Mouse (Mus musculus): ENCODE results near the gene Atf1. TPM values are rescaled to one million over a fixed set of nuclear protein-coding genes. Genes with fewer than 3 reads are reported as not detected.
"Not testable (repeated sequence)": the region's sequence is repeated elsewhere in the genome, so short reads cannot be mapped to it uniquely, and the experiment has no call there.

The Atf1 gene
- polyA plus RNA-seq, 1 experiment from 2014 or later = 54.4 TPM

DNA sequence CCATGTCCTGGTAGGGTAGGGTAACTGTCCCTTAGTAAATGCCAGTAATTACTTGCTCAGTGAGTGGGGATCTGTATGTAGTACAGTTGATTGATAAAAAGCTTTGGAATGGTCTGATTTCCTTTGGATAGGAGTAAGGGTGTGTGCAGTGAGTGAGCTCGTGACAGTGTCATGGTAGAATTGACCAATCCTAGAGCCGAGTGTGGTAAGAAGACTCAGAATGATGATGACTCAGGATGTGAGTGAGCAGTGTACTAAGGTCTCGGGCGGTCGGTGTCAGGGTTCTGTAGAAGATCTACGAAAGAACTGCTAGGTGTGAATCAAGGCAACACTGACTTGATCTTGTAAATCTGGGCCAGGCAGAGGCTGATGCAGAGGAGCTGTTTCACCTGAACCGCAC, 18.3 kb downstream of the Atf1 start:
- ATAC-seq (ENCODE audit: borderline replicate concordance, extremely low read depth, low FRiP score, low TSS enrichment) = no peak
- no peak overlapping the region for H3K4me3 ChIP-seq
- H3K27ac ChIP-seq = no peak overlapping the region
- WGBS = 96% methylated on average over 7 of the region's 7 CpGs
- H3K27me3 ChIP-seq = no peaks in the 10 kb centered on the region
- no peaks in the 10 kb centered on the region for H3K9me3 ChIP-seq
- peaks cover 83% of the 10 kb centered on the region for H3K36me3 ChIP-seq
- no peaks in the 10 kb centered on the region for H3K4me1 ChIP-seq
- H3K9ac ChIP-seq = no peak overlapping the region
- H3K4me2 ChIP-seq = no peak overlapping the region

DNA sequence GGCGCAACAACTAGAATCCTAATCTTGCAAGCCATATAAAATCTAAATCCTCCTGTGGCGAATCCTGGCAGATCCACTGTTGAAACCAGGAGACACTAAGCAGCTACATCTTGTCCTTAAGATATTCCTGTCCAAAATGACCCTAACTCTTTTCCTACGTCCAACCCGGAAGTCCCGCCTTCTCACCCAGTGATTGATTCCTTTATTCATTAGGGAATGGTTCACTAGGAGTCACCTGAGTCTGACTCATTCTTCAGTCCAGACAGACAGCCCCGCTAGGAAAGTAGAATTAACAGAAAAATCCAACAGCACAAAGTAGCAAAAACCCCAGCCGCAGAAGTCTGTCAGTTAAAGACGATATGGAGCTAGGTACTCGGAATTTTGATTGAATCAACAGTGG, 19.7 kb downstream of the Atf1 start:
- Histone ChIP-seq H3K9ac (no peak overlapping the region), H3K4me1 (no peaks in the 10 kb centered on the region), H3K9me3 (no peaks in the 10 kb centered on the region), H3K27me3 (no peaks in the 10 kb centered on the region), H3K36me3 (peaks cover 87% of the 10 kb centered on the region), H3K4me2 (no peak overlapping the region), H3K27ac (no peak overlapping the region), H3K4me3 (no peak overlapping the region)
- ATAC-seq (ENCODE audit: borderline replicate concordance, extremely low read depth, low FRiP score, low TSS enrichment) = no peak
- 88% methylated on average over 9 of the region's 9 CpGs for WGBS

DNA sequence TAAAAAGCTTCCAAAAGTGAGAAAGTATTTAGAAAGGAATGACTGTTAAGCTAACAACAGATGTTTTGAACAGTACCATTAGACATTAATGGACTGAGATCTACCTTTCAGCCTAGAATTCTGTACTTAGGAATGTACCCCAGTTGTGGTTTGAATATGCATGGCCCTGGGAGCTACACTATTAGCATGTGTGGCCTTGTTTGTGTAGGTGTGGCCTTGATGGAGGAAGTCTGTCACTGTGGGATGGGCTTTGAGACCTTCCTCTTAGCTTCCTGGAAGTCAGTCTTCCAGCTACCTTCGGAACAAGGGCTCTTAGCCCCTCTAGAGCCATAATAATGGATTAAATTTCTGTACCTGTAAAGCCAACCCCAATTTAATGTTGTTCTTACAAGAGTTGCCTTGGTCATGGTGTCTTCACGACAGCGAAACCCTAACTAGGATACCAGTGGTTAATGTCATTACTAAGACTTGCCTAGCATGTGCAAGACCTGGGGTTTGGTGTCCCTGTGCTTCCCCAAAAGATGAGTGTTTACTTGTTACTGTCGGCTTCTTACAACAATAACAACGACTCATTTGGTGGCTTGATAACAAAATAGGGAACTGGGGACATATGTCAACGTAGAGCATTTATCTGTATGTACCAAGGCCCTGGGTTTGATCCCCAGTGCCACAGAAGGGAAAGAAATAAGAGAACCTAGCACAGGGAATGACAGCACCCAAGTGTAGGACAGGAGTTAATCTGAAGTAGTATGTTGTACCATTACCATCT, 21.2 kb downstream of the Atf1 start:
- H3K27me3 ChIP-seq = no peaks in the 10 kb centered on the region
- 94% methylated on average over 6 of the region's 6 CpGs for WGBS
- no peaks in the 10 kb centered on the region for H3K4me1 ChIP-seq
- no peaks in the 10 kb centered on the region for H3K9me3 ChIP-seq
- no peak for ATAC-seq (ENCODE audit: borderline replicate concordance, extremely low read depth, low FRiP score, low TSS enrichment)
- no peak overlapping the region for H3K4me2 ChIP-seq
- H3K4me3 ChIP-seq = no peak overlapping the region
- H3K36me3 ChIP-seq = peaks cover 86% of the 10 kb centered on the region
- H3K9ac ChIP-seq = no peak overlapping the region
- H3K27ac ChIP-seq = no peak overlapping the region

DNA sequence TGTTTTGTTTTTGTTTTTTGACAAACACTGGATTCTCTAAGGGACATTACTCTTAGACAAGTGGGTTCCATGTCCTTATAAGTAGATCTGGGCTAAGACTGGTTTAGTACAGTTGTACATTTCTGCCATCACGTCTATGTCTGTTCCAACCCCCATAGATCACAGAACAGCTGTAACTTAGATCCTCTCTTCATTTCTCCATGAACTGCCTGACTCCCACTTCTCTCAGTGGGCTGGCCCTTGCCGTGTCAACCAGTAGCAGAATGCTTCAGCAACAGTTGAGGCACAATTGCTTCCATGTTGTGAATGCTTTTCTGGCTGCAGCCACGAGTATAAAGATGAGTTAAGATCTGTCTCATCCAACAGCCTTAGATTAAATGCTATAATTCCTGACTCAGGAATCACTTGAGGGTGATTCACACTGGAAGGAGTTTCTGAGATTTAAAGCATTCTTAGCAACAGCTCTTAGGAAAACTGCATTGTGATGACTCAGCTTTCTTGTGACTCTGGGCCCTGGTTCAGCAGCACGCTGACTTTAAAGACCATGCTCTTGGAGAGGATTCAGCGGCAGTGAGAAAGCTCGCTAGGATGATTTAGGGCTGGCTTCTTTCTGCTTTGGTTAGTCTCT, 23.6 kb downstream of the Atf1 start:
- H3K4me3 ChIP-seq = no peak overlapping the region
- no peak overlapping the region for H3K4me2 ChIP-seq
- peaks cover 91% of the 10 kb centered on the region for H3K36me3 ChIP-seq
- H3K27me3 ChIP-seq = no peaks in the 10 kb centered on the region
- H3K27ac ChIP-seq = no peak overlapping the region
- ATAC-seq (ENCODE audit: borderline replicate concordance, extremely low read depth, low FRiP score, low TSS enrichment) = no peak
- H3K9me3 ChIP-seq = no peaks in the 10 kb centered on the region
- H3K9ac ChIP-seq = no peak overlapping the region
- H3K4me1 ChIP-seq = no peaks in the 10 kb centered on the region
- 82% methylated on average over 6 of the region's 6 CpGs for WGBS

DNA sequence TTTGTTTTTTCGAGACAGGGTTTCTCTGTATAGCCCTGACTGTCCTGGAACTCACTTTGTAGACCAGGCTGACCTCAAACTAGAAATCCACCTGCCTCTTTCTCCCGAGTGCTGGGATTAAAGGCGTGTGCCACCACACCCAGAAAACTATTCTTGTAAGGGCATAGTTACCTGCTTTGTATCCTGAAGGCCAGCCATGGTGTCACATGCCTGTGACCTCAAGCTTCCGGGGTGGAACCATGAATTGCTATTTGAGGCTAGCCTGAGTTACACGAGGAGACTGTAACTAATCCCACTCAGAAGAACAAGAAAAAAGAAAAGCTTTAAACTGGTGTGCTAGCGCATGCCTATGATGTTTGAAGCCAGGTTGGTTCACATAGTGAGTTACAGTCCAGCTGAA, 28.8 kb downstream of the Atf1 start:
- Histone ChIP-seq H3K27ac (no peak overlapping the region), H3K4me2 (no peak overlapping the region), H3K36me3 (peaks cover 76% of the 10 kb centered on the region), H3K4me1 (no peaks in the 10 kb centered on the region), H3K4me3 (no peak overlapping the region), H3K9me3 (no peaks in the 10 kb centered on the region), H3K27me3 (no peaks in the 10 kb centered on the region), H3K9ac (no peak overlapping the region)
- no peak for ATAC-seq (ENCODE audit: borderline replicate concordance, extremely low read depth, low FRiP score, low TSS enrichment)
- 86% methylated on average over 6 of the region's 6 CpGs for WGBS

DNA sequence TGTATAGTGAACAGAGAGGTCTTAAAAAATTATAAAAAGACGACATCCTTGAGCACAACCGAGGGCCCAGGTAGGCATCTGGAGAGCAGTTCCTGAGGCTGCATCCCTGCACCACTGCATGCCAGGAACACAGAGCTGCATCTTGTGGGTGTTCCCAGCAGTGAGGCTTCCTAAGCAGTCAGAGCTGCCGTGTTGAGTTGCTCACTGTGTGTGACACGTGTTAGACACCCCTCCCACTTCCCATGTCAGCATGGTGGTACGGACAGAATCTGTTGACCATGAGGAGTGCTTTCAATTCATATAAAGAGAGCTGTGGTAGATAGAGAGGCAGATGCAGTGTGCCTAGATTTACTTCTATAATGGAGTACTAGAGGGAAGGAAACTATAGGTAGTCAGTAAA, 29.7 kb downstream of the Atf1 start:
- Histone ChIP-seq H3K27me3 (no peaks in the 10 kb centered on the region), H3K27ac (no peak overlapping the region), H3K4me2 (no peak overlapping the region), H3K9ac (no peak overlapping the region), H3K4me3 (no peak overlapping the region), H3K36me3 (peaks cover 70% of the 10 kb centered on the region), H3K4me1 (no peaks in the 10 kb centered on the region), H3K9me3 (no peaks in the 10 kb centered on the region)
- ATAC-seq (ENCODE audit: borderline replicate concordance, extremely low read depth, low FRiP score, low TSS enrichment) = no peak
- 91% methylated on average over 5 of the region's 5 CpGs for WGBS

DNA sequence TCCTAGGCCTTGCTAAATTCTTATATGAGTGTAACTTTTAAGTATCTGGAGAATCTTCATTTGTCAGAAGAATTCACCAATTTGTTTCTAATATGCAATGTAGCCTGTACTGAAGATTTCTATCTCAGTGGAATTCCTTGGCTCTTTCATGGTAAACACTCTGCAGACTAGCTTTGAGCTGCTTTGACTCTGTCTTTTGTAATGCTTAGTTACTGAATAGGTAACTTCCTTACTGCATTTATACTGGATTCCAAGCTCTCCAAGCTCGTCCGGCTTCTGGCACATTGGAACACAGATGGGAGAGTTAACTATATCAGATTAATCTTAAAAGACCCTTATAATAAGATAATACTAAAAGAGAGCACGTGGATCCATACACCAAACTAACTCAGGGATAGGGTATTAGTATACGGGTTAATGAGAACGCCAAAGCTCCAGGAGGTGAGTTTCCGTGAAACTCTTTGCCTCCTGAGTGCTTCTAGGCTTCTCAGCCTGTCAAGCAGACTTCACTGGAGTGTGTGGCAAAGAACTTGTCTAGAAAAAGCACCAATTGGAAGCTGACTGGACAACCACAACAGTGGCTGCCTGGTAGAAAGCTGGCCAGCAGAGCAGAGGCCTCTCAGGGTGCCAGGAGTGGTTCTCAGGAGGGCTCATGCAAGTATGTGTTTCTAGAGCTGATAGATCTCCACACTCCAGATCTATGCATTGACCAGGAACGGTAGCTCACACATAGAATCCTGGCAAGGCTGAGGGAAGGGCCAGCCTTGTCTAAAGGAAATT, 31.2 kb downstream of the Atf1 start:
- Histone ChIP-seq H3K4me3 (no peak overlapping the region), H3K4me2 (no peak overlapping the region), H3K4me1 (no peaks in the 10 kb centered on the region), H3K9me3 (no peaks in the 10 kb centered on the region), H3K27ac (no peak overlapping the region), H3K9ac (no peak overlapping the region), H3K36me3 (peaks cover 58% of the 10 kb centered on the region), H3K27me3 (no peaks in the 10 kb centered on the region)
- ATAC-seq (ENCODE audit: borderline replicate concordance, extremely low read depth, low FRiP score, low TSS enrichment) = no peak
- 88% methylated on average over 7 of the region's 7 CpGs for WGBS

DNA sequence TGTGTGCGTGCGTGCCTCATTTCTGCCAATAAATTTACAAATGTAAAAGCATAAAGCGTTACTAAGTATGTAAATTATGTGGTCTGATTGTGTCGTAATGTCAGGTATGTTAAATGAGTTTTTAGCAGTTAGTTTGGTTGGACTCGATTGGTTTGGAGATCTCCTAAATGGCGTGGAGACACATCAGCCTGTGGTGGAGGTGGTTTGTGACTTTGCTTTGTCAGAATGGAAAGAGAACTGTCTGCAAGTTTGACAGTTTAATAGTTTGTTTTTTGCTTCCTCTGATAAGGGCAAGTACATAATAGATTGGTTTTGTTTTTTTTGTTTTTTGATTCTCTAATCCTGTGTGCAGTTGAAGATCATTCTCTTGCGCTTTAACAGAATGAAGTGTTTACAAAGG, 32.7 kb downstream of the Atf1 start:
- WGBS = 88% methylated on average over 7 of the region's 7 CpGs
- not testable (repeated sequence) for H3K27ac ChIP-seq; H3K4me3 ChIP-seq; H3K4me2 ChIP-seq; ATAC-seq (ENCODE audit: borderline replicate concordance, extremely low read depth, low FRiP score, low TSS enrichment); H3K9ac ChIP-seq; H3K27me3 ChIP-seq; H3K9me3 ChIP-seq; H3K4me1 ChIP-seq
- peaks cover 42% of the 10 kb centered on the region for H3K36me3 ChIP-seq

DNA sequence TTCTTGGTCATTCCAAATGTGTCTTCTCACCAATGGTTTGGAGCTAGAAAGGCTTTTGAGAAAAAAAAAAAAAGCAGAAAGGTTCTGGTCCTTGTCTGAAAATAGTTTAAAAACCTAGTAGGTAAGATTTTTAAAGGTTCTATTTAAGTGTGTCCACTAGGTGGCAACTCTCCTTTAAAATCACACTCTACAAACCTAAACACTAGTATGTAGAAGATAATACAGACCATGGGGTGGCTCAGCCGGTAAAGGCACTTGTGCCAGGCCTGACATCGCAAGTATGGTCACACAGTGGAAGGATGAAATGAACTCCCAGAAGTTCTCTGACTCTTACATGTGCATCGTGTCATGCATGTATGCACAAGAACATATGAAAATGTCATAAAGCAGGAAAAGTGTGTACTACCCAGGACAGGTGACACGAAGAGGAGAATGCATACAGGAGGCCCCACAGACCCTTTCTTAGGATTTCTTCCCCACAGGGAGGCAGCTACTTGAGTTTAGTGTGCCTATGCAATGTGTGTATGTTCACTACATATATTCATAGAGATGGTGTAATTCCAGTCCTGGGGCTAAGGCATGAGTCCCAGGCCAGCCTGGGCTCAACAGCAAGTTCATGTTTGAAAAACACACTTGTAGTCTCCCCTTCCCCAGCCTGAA, 35.8 kb downstream of the Atf1 start:
- Histone ChIP-seq H3K9ac (no peak overlapping the region), H3K27ac (no peak overlapping the region), H3K27me3 (no peaks in the 10 kb centered on the region), H3K4me2 (no peak overlapping the region), H3K36me3 (peaks cover 17% of the 10 kb centered on the region), H3K4me3 (no peak overlapping the region), H3K9me3 (no peaks in the 10 kb centered on the region), H3K4me1 (no peaks in the 10 kb centered on the region)
- ATAC-seq (ENCODE audit: borderline replicate concordance, extremely low read depth, low FRiP score, low TSS enrichment) = no peak
- WGBS = 24% methylated on average over 4 of the region's 4 CpGs

DNA sequence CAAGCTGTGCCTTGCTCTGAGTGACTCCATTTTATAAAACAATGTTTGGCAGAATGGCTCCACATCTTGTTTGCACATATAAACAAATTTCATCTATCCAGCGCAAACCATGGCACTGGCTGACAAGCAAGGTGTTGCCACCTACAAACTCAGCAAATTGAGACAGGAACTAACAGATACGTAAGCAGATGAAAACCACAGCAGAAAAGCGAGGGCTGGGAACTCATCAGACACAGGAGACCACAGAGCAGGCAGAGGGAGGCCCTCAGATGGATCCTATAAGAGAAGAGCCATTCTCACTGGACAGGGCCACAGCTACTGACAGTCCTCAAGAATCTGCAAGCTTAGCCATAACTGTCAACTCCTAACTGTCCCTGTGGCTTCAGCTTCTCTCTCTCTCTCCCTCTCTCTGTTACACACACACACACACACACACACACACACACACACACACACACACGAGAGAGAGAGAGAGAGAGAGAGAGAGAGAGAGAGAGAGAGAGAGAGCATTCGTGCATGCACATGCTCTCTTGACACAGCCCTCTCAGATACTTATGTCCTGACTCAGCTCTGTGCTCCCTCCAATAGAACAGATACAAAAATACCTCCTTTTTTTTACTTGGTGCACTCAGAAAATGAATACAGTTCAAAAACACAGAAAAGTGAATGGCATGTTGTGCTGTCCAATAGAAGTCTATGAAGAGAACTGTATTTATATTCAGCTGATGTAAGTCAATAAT, 38.1 kb downstream of the Atf1 start:
- no peak overlapping the region for H3K4me3 ChIP-seq
- peaks cover 6% of the 10 kb centered on the region; the same call in 1 of the 2 replicates for H3K36me3 ChIP-seq
- ATAC-seq (ENCODE audit: borderline replicate concordance, extremely low read depth, low FRiP score, low TSS enrichment) = no peak
- no peaks in the 10 kb centered on the region; the same call in 1 of the 2 replicates for H3K27me3 ChIP-seq
- no peak overlapping the region for H3K27ac ChIP-seq
- H3K4me2 ChIP-seq = no peak overlapping the region
- WGBS = 73% methylated on average over 4 of the region's 5 CpGs
- H3K9me3 ChIP-seq = no peaks in the 10 kb centered on the region
- no peaks in the 10 kb centered on the region for H3K4me1 ChIP-seq
- no peak overlapping the region for H3K9ac ChIP-seq

DNA sequence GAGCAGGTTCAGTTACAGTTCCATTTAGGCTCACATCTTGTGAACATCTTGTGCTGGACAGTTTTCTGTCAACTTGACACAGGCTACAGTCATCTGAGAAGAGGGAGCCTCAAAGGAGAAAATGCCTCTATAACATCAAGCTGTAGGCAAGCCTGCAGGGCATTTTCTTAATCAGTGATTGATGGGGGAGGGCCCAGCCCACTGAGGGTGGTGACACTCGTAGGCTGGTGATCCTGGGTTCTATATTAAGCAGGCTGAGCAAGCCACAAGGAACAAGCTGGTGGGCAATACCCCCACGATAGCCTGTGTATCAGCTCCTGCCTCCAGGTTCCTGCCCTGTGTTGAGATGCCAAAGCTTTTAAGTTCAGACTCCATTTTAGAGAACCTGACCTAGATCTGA, 41.3 kb downstream of the Atf1 start:
- no peak overlapping the region for H3K9ac ChIP-seq
- H3K4me2 ChIP-seq = no peak overlapping the region
- no peak overlapping the region for H3K27ac ChIP-seq
- no peaks in the 10 kb centered on the region for H3K4me1 ChIP-seq
- WGBS = 60% methylated on average over 2 of the region's 2 CpGs
- H3K27me3 ChIP-seq = no peaks in the 10 kb centered on the region; the same call in 1 of the 2 replicates
- no peaks in the 10 kb centered on the region for H3K36me3 ChIP-seq
- no peak for ATAC-seq (ENCODE audit: borderline replicate concordance, extremely low read depth, low FRiP score, low TSS enrichment)
- H3K9me3 ChIP-seq = no peaks in the 10 kb centered on the region
- no peak overlapping the region for H3K4me3 ChIP-seq

Measured in lung, embryonic 15.5 days (tissue).